Mouse (Mus musculus) intestine, embryonic 16.5 days (tissue): Measurements from ENCODE around the gene Irf8. TPM values are rescaled to one million over a fixed set of nuclear protein-coding genes. Genes with fewer than 3 reads are reported as not detected.
A peak's percentile ranks its signal among the peaks of the same experiment; 100 is the strongest.

Experiments
- ATAC-seq: fragments of 200-750 bp; cut with Nextera tagmentation; 2 replicates; pipeline ENCODE4 v1.8.0; 2017; ENCODE audit warnings: moderate TSS enrichment, moderate library complexity
- H3K27ac ChIP-seq: fragments of 300-500 bp; sonication (generic); 2 replicates; pipeline ENCODE4 v1.5.1; 2014; ENCODE audit warnings: mild to moderate bottlenecking, low read length
- H3K27me3 ChIP-seq: fragments of 300-500 bp; sonication (generic); replicated peaks from 2 replicates; pipeline ENCODE4 v1.6.1; 2014; ENCODE audit warnings: low read length, control low read depth, mixed read lengths; ENCODE audit not compliant: control insufficient read depth, insufficient read depth
- H3K36me3 ChIP-seq: fragments of 300-500 bp; sonication (generic); 2 replicates; pipeline ENCODE4 v1.6.1; 2014; ENCODE audit warnings: low read length, control low read depth; ENCODE audit not compliant: control insufficient read depth, insufficient read depth
- H3K4me1 ChIP-seq: fragments of 300-500 bp; sonication (generic); 2 replicates; pipeline ENCODE4 v1.6.1; 2014; ENCODE audit warnings: low read length, control low read depth, mixed read lengths; ENCODE audit not compliant: control insufficient read depth, insufficient read depth
- H3K4me2 ChIP-seq: fragments of 300-500 bp; sonication (generic); 2 replicates; pipeline ENCODE4 v1.6.1; 2014; ENCODE audit warnings: low read depth, low read length, control low read depth
- H3K4me3 ChIP-seq: fragments of 300-500 bp; sonication (generic); 2 replicates; pipeline ENCODE4 v1.5.1; 2014; ENCODE audit warnings: mild to moderate bottlenecking, low read length
- H3K9ac ChIP-seq: fragments of 300-500 bp; sonication (generic); 2 replicates; pipeline ENCODE4 v1.6.1; 2014; ENCODE audit warnings: low read depth, low read length
- H3K9me3 ChIP-seq: fragments of 300-500 bp; sonication (generic); 2 replicates; pipeline ENCODE4 v1.6.1; 2016; ENCODE audit warnings: low read length, control low read depth; ENCODE audit not compliant: control insufficient read depth
- WGBS: fragments of 180-500 bp; shearing (Covaris S2); extraction: QIAGEN DNeasy Blood & Tissue Kit; methylation state at CpG from one replicate; pipeline ENCODE4 v1.1.7; 2014; 5-methylcytosine and 5-hydroxymethylcytosine counted together
- polyA plus RNA-seq: library from polyadenylated mRNA; unstranded; fragments of >200 nt; fragmentation: Nextera tagmentation; extraction: Ambion mirVana; gene quantifications from 2 replicates; pipeline ENCODE4 v1.2.1, GENCODE M21; 2015

The Irf8 gene
- polyA plus RNA-seq, 1 experiment from 2014 or later: 55.6 TPM

GRCm38 (mm10) chr8:120728488-120729160 is 7.5 kb upstream of the Irf8 start:
- Histone ChIP-seq H3K4me1 (peaks cover 16% of the 10 kb centered on the region), H3K36me3 (no peaks in the 10 kb centered on the region), H3K4me2 (no peak overlapping the region), H3K9ac (no peak overlapping the region), H3K27me3 (no peaks in the 10 kb centered on the region), H3K4me3 (peak overlapping the region; percentile 16), H3K9me3 (no peaks in the 10 kb centered on the region), H3K27ac (peak overlapping the region; percentile 85)
- peak; percentile 93 for ATAC-seq
- 42% methylated on average over 9 of the region's 9 CpGs for WGBS

- H3K4me2 ChIP-seq: no peak overlapping the region
- no peak for ATAC-seq
- no peak overlapping the region for H3K27ac ChIP-seq
- H3K4me3 ChIP-seq: no peak overlapping the region
- no peaks in the 10 kb centered on the region for H3K36me3 ChIP-seq
- H3K4me1 ChIP-seq: peaks cover 14% of the 10 kb centered on the region
- WGBS: 48% methylated on average over 14 of the region's 14 CpGs
- H3K27me3 ChIP-seq: no peaks in the 10 kb centered on the region; the same call in 1 of the 2 replicates
- no peak overlapping the region for H3K9ac ChIP-seq
- no peaks in the 10 kb centered on the region for H3K9me3 ChIP-seq
These were observed 4.6 kb upstream of the Irf8 start for GRCm38 (mm10) chr8:120731582-120731981.

DNA sequence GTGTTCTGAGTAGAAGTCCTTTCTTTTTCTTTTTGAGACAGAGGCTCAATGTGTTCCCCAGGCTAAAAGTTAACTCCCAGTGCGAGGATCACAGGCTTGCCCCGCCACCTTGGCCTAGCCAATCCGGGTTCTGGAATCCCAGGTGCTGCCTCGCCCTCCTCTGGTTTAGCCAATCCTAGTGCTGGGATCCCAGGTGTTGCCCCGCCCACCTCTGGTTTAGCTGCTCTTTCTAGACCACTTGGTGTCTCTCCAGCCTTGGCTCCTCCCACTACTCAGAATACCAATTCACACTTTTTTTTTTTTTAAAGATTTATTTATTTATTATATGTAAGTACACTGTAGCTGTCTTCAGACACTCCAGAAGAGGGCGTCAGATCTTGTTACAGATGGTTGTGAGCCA is 4.1 kb upstream of the Irf8 start:
- no peak overlapping the region for H3K4me2 ChIP-seq
- no peaks in the 10 kb centered on the region for H3K36me3 ChIP-seq
- H3K4me1 ChIP-seq: peaks cover 15% of the 10 kb centered on the region
- no peak for ATAC-seq
- WGBS: 67% methylated on average over 5 of the region's 6 CpGs
- H3K27ac ChIP-seq: no peak overlapping the region
- H3K27me3 ChIP-seq: no peaks in the 10 kb centered on the region; the same call in 1 of the 2 replicates
- H3K9ac ChIP-seq: no peak overlapping the region
- no peak overlapping the region for H3K4me3 ChIP-seq
- H3K9me3 ChIP-seq: no peaks in the 10 kb centered on the region

DNA sequence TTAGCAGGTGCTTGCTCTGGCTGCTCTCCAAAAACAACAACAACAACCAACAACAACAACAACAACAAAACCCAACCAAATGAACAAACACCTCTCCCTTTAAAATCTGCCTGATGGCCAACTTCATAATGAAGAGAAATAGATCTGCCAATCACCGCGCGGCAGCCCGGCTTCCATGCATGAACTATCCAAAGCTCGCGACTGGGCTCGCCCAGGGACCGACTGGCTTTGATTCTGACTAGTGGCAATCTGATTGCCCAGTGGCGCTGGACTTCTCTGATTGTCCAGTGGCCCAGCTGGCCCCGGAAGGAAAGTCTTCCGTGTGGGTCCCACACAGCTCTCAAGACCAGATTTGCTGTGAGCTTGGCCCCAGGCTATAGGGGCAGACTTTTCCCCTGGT is 328 bp downstream of the Irf8 start:
- Histone ChIP-seq H3K4me2 (peak overlapping the region; percentile 96), H3K36me3 (no peaks in the 10 kb centered on the region), H3K9me3 (no peaks in the 10 kb centered on the region), H3K4me3 (peak overlapping the region; percentile 54), H3K9ac (peak overlapping the region; percentile 57), H3K4me1 (peaks cover 23% of the 10 kb centered on the region), H3K27ac (no peak overlapping the region), H3K27me3 (no peaks in the 10 kb centered on the region; the same call in 1 of the 2 replicates)
- WGBS: 1% methylated on average over 11 of the region's 11 CpGs
- ATAC-seq: peak; percentile 47

- peak overlapping the region; percentile 57 for H3K9ac ChIP-seq
- ATAC-seq: no peak
- no peak overlapping the region for H3K27ac ChIP-seq
- H3K4me1 ChIP-seq: peaks cover 28% of the 10 kb centered on the region
- H3K36me3 ChIP-seq: 0 out of 2 replicates have a peak, but pooled peaks cover 3% of the 10 kb centered on the region
- H3K9me3 ChIP-seq: no peaks in the 10 kb centered on the region
- peak overlapping the region; percentile 54 for H3K4me3 ChIP-seq
- no peaks in the 10 kb centered on the region; the same call in 1 of the 2 replicates for H3K27me3 ChIP-seq
- H3K4me2 ChIP-seq: peak overlapping the region; percentile 96
- WGBS: 53% methylated on average over 7 of the region's 7 CpGs
These were observed 1.0 kb downstream of the Irf8 start for GRCm38 (mm10) chr8:120737166-120737565.

GRCm38 (mm10) chr8:120738771-120739170 is 2.6 kb downstream of the Irf8 start:
- peak overlapping the region; percentile 47; the same call in 1 of the 2 replicates for H3K9ac ChIP-seq
- H3K4me2 ChIP-seq: 0 out of 2 replicates have a peak overlapping the region, but pooled peaks have one; percentile 17
- no peaks in the 10 kb centered on the region for H3K9me3 ChIP-seq
- ATAC-seq: no peak
- peaks cover 43% of the 10 kb centered on the region for H3K4me1 ChIP-seq
- no peak overlapping the region for H3K27ac ChIP-seq
- peak overlapping the region; percentile 13 for H3K4me3 ChIP-seq
- no peaks in the 10 kb centered on the region; the same call in 1 of the 2 replicates for H3K27me3 ChIP-seq
- WGBS: 79% methylated on average over 4 of the region's 4 CpGs
- H3K36me3 ChIP-seq: 0 out of 2 replicates have a peak, but pooled peaks cover 3% of the 10 kb centered on the region

DNA sequence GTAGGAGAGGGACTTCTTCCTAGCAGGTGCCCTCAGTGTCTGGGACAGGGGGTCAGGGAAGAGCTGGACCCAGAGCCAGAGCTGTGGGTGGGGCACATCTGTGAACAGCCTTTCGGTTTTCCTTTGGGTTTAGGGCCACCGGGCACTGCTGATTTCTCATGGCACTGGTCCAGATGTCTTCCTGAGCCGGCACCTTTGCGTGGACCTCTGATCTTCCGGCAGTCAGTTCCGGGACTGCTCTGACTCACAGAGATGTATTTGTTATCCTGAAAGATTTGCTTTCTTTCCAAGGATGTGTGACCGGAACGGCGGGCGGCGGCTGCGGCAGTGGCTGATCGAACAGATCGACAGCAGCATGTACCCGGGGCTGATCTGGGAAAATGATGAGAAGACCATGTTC is 3.4 kb downstream of the Irf8 start:
- Histone ChIP-seq H3K27ac (0 out of 2 replicates have a peak overlapping the region, but pooled peaks have one; percentile 15), H3K4me3 (no peak overlapping the region), H3K36me3 (0 out of 2 replicates have a peak, but pooled peaks cover 3% of the 10 kb centered on the region), H3K4me2 (peak overlapping the region; percentile 20; the same call in 1 of the 2 replicates), H3K4me1 (peaks cover 50% of the 10 kb centered on the region), H3K9ac (no peak overlapping the region), H3K9me3 (no peaks in the 10 kb centered on the region), H3K27me3 (no peaks in the 10 kb centered on the region; the same call in 1 of the 2 replicates)
- no peak for ATAC-seq
- WGBS: 87% methylated on average over 15 of the region's 15 CpGs

DNA sequence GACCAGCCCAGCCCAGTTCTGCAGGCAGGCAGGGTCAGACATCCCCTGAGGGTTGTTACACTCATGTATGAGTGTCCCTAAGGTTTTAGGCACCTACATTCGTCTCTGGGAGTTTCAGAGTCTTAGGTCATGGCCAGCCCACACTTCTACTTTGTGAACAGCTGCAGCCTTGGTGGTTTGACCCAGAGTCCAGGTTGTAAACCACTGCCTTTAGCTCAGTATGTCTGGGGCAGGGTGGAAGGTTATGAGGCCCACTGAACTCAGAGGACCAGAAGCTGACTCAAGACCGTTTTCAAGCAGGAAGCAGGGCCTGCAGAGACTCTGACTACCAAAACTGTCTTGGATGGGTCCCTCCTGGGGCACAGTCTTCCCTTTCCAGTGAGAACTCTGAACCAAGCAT is 4.4 kb downstream of the Irf8 start:
- H3K27ac ChIP-seq: 0 out of 2 replicates have a peak overlapping the region, but pooled peaks have one; percentile 2
- WGBS: 58% methylated on average over 2 of the region's 2 CpGs
- no peak overlapping the region for H3K4me2 ChIP-seq
- no peaks in the 10 kb centered on the region for H3K27me3 ChIP-seq
- no peaks in the 10 kb centered on the region for H3K9me3 ChIP-seq
- no peak for ATAC-seq
- 0 out of 2 replicates have a peak, but pooled peaks cover 3% of the 10 kb centered on the region for H3K36me3 ChIP-seq
- no peak overlapping the region for H3K9ac ChIP-seq
- peaks cover 56% of the 10 kb centered on the region for H3K4me1 ChIP-seq
- H3K4me3 ChIP-seq: no peak overlapping the region

GRCm38 (mm10) chr8:120741001-120741400 is 4.8 kb downstream of the Irf8 start:
- Histone ChIP-seq H3K36me3 (0 out of 2 replicates have a peak, but pooled peaks cover 3% of the 10 kb centered on the region), H3K27ac (0 out of 2 replicates have a peak overlapping the region, but pooled peaks have one; percentile 2), H3K9ac (no peak overlapping the region), H3K9me3 (no peaks in the 10 kb centered on the region), H3K27me3 (no peaks in the 10 kb centered on the region), H3K4me2 (no peak overlapping the region), H3K4me3 (no peak overlapping the region), H3K4me1 (peaks cover 58% of the 10 kb centered on the region)
- ATAC-seq: no peak
- WGBS: 83% methylated on average over 17 of the region's 17 CpGs
